16 mouse cellular contexts compared by ENCODE assay signal in genomic region chr4:87041412-87041997, GRCm38 (mm10).
DNase-seq lines count a peak whose midpoint lies in the region; ATAC-seq and TF ChIP-seq lines count a peak whose summit lies in the region.
"Had no signal": no experiment of that assay in that cellular context is flagged by ENCODE, and none has a peak within 500 bp of the region (broad histone marks: within the 10 kb centered on the region; RNA-seq: fewer than 3 reads in every experiment).

No protein-coding gene starts in this region.

- no peak overlapping the region for H3K4me2 ChIP-seq in stomach, embryonic 14.5 days (replicated peaks; ENCODE audit: low read depth, low read length)
- no peak overlapping the region for H3K4me2 ChIP-seq in stomach, postnatal 0 days (replicated peaks; ENCODE audit: low read depth)
- H3K4me2 ChIP-seq: liver, embryonic 12.5 days; midbrain, embryonic 13.5 days; neural tube, embryonic 12.5 days had no signal

- H3K4me1 ChIP-seq in stomach, embryonic 14.5 days (ENCODE audit: control insufficient read depth, insufficient read depth, low read length): no peaks in the 10 kb centered on the region
- no peaks in the 10 kb centered on the region for H3K4me1 ChIP-seq in stomach, postnatal 0 days (replicated peaks; ENCODE audit: control insufficient read depth, insufficient read depth)
- H3K4me1 ChIP-seq: heart, embryonic 10.5 days; liver, embryonic 12.5 days; midbrain, embryonic 13.5 days; neural tube, embryonic 12.5 days had no signal

- no peak overlapping the region for H3K27ac ChIP-seq in stomach, embryonic 14.5 days (ENCODE audit: low read length)
- H3K27ac ChIP-seq in stomach, postnatal 0 days (replicated peaks): no peak overlapping the region
- H3K27ac ChIP-seq: heart, embryonic 10.5 days; liver, embryonic 12.5 days; midbrain, embryonic 13.5 days; neural tube, embryonic 12.5 days had no signal

- peak; percentile 33 to 41 for DNase-seq in cerebellum, postnatal 10 days
- DNase-seq in cerebellum, adult 9-10 months: no peak
- DNase-seq in layer of hippocampus, adult 11-12 months (ENCODE audit: low spot score): peak; percentile 42
- DNase-seq in layer of hippocampus, postnatal 25 days (ENCODE audit: extremely low spot score in 1 of 2, low spot score in 1 of 2): no peak
- DNase-seq in stomach, postnatal 0 days (ENCODE audit: low spot score): no peak
- DNase-seq in telencephalon, adult 2 months (ENCODE audit: low read depth, low spot score): peak; percentile 79
- DNase-seq: cerebellum, postnatal 14 days; heart, postnatal 36 days; kidney, adult 11 months; lung, postnatal 14 days had no signal

- no peaks in the 10 kb centered on the region for H3K27me3 ChIP-seq in stomach, embryonic 14.5 days (ENCODE audit: control insufficient read depth, insufficient read depth, low read length)
- H3K27me3 ChIP-seq in stomach, postnatal 0 days (ENCODE audit: control insufficient read depth, insufficient read depth, low read length): no peaks in the 10 kb centered on the region
- H3K27me3 ChIP-seq: liver, embryonic 12.5 days; midbrain, embryonic 13.5 days; neural tube, embryonic 12.5 days had no signal

- 0 out of 2 replicates have a peak, but pooled peaks have one; percentile 42 for ATAC-seq in stomach, embryonic 14.5 days (ENCODE audit: insufficient number of reproducible peaks, insufficient read depth, low FRiP score, low read depth)
- ATAC-seq in stomach, postnatal 0 days (ENCODE audit: low FRiP score, low TSS enrichment): no peak
- ATAC-seq in CD4-positive, CD25-positive, alpha-beta regulatory T cell, adult 4 months: no peak
- ATAC-seq: liver, embryonic 12.5 days; midbrain, embryonic 13.5 days had no signal

- 65% methylated on average over 7 of the region's 7 CpGs for WGBS in stomach, embryonic 14.5 days
- 54% methylated on average over 7 of the region's 7 CpGs for WGBS in stomach, postnatal 0 days

- H3K36me3 ChIP-seq in stomach, embryonic 14.5 days (ENCODE audit: control insufficient read depth, insufficient read depth, low read length): no peaks in the 10 kb centered on the region
- H3K36me3 ChIP-seq in stomach, postnatal 0 days (ENCODE audit: control insufficient read depth, insufficient read depth, low read length): no peaks in the 10 kb centered on the region
- H3K36me3 ChIP-seq: heart, embryonic 10.5 days; liver, embryonic 12.5 days; midbrain, embryonic 13.5 days; neural tube, embryonic 12.5 days had no signal

- H3K9ac ChIP-seq in stomach, embryonic 14.5 days (replicated peaks; ENCODE audit: low read depth, low read length): no peak overlapping the region
- no peak overlapping the region for H3K9ac ChIP-seq in stomach, postnatal 0 days (ENCODE audit: low read length)
- H3K9ac ChIP-seq: liver, embryonic 12.5 days; midbrain, embryonic 13.5 days; neural tube, embryonic 12.5 days had no signal

- H3K9me3 ChIP-seq in stomach, embryonic 14.5 days (ENCODE audit: control insufficient read depth, low read depth, low read length): no peaks in the 10 kb centered on the region
- H3K9me3 ChIP-seq in stomach, postnatal 0 days (ENCODE audit: control insufficient read depth, low read length): no peaks in the 10 kb centered on the region
- H3K9me3 ChIP-seq: heart, embryonic 10.5 days; liver, embryonic 12.5 days; midbrain, embryonic 13.5 days; neural tube, embryonic 12.5 days had no signal

- H3K4me3 ChIP-seq in stomach, embryonic 14.5 days (ENCODE audit: low read depth, low read length): no peak overlapping the region
- no peak overlapping the region for H3K4me3 ChIP-seq in stomach, postnatal 0 days (ENCODE audit: low read depth, low read length)
- H3K4me3 ChIP-seq: heart, embryonic 10.5 days; liver, embryonic 12.5 days; midbrain, embryonic 13.5 days; neural tube, embryonic 12.5 days had no signal

- no peak for TF ChIP-seq CTCF in stomach, postnatal 0 days (IDR thresholded peaks at IDR 0.05; ENCODE audit: low read depth)

- TF ChIP-seq EP300 in stomach, postnatal 0 days (optimal IDR thresholded peaks at IDR 0.05): no peak

Comparison
In these comparisons a context has a peak if more than half of its experiments do, and no peak if none do; other contexts are left out.
1. DNase-seq: peak in cerebellum, postnatal 10 days (2 of 2), layer of hippocampus, adult 11-12 months (single experiment) and telencephalon, adult 2 months (single experiment); none in cerebellum, adult 9-10 months (single experiment), layer of hippocampus, postnatal 25 days (0 of 2) and stomach, postnatal 0 days (single experiment).